12 mouse cellular contexts compared by ENCODE assay signal in the genomic region with DNA sequence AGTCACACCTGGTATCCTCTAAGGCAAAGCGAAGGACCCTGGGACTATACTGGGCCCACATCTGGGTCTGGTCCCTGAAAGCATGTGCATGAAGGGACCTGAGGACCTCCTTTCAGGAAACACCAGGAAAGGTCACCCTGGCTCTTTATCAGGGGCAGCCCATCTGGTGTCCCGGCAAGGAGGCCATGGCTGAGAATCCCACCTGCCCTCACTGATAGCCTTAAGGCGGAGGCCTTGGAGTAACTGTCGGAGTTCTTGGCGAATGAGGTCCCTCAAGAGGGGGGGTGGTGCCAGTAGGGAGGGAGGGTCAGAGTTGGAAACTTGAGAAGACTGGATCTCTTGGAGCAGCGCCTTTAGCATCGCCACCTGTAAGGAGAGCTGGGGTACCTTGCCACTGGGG. TPM values are rescaled to one million over a fixed set of nuclear protein-coding genes. Genes with fewer than 3 reads are reported as not detected.
DNase-seq lines count a peak whose midpoint lies in the region; ATAC-seq and TF ChIP-seq lines count a peak whose summit lies in the region.
"Had no signal": no experiment of that assay in that cellular context is flagged by ENCODE, and none has a peak within 500 bp of the region (broad histone marks: within the 10 kb centered on the region; RNA-seq: fewer than 3 reads in every experiment).

No protein-coding gene starts in this region.

- ATAC-seq in heart, embryonic 11.5 days (replicated peaks; ENCODE audit: insufficient number of reproducible peaks, low FRiP score, low TSS enrichment): peak; percentile 29; the same call in 1 of the 2 replicates
- no peak for ATAC-seq in embryonic facial prominence, embryonic 13.5 days (ENCODE audit: insufficient number of reproducible peaks, insufficient read depth, low FRiP score, low TSS enrichment, low read depth)
- ATAC-seq in liver, embryonic 13.5 days (ENCODE audit: low read depth): peak; percentile 58

- no peak for TF ChIP-seq CTCF in layer of hippocampus, adult 2 months (conservative IDR thresholded peaks at IDR 0.05)

- H3K27ac ChIP-seq in heart, embryonic 11.5 days (ENCODE audit: low read depth, low read length): no peak overlapping the region
- no peak overlapping the region for H3K27ac ChIP-seq in embryonic facial prominence, embryonic 13.5 days
- peak overlapping the region; percentile 80 for H3K27ac ChIP-seq in liver, embryonic 13.5 days
- no peak overlapping the region for H3K27ac ChIP-seq in layer of hippocampus, adult 2 months
- H3K27ac ChIP-seq: forebrain, embryonic 13.5 days had no signal

- 44% methylated on average over 7 of the region's 7 CpGs for WGBS in heart, embryonic 11.5 days (ENCODE audit: insufficient replicate concordance)
- whole genome bisulfite sequencing in embryonic facial prominence, embryonic 13.5 days: 45% methylated on average over 7 of the region's 7 CpGs
- WGBS in liver, embryonic 13.5 days (ENCODE audit: insufficient replicate concordance): 40% methylated on average over 7 of the region's 7 CpGs

- H3K9me3 ChIP-seq in heart, embryonic 11.5 days (replicated peaks; ENCODE audit: control insufficient read depth, low read length): no peaks in the 10 kb centered on the region
- no peaks in the 10 kb centered on the region for H3K9me3 ChIP-seq in embryonic facial prominence, embryonic 13.5 days
- no peaks in the 10 kb centered on the region for H3K9me3 ChIP-seq in liver, embryonic 13.5 days (replicated peaks)
- H3K9me3 ChIP-seq: forebrain, embryonic 13.5 days had no signal

- peaks cover 4% of the 10 kb centered on the region; the same call in 1 of the 2 replicates for H3K27me3 ChIP-seq in heart, embryonic 11.5 days (ENCODE audit: control insufficient read depth, insufficient read depth, low read length)
- no peaks in the 10 kb centered on the region for H3K27me3 ChIP-seq in embryonic facial prominence, embryonic 13.5 days
- peaks cover 9% of the 10 kb centered on the region for H3K27me3 ChIP-seq in liver, embryonic 13.5 days

- peak overlapping the region; percentile 71 for H3K4me2 ChIP-seq in heart, embryonic 11.5 days
- H3K4me2 ChIP-seq in embryonic facial prominence, embryonic 13.5 days: peak overlapping the region; percentile 54; the same call in 1 of the 2 replicates
- peak overlapping the region; percentile 65 for H3K4me2 ChIP-seq in liver, embryonic 13.5 days

- peaks cover 11% of the 10 kb centered on the region for H3K4me1 ChIP-seq in heart, embryonic 11.5 days (ENCODE audit: control insufficient read depth, insufficient read depth, low read length)
- peaks cover 24% of the 10 kb centered on the region for H3K4me1 ChIP-seq in embryonic facial prominence, embryonic 13.5 days
- H3K4me1 ChIP-seq in liver, embryonic 13.5 days (replicated peaks): peaks cover 66% of the 10 kb centered on the region

- H3K36me3 ChIP-seq in heart, embryonic 11.5 days (ENCODE audit: control insufficient read depth, insufficient read depth, low read length): no peaks in the 10 kb centered on the region
- peaks cover 37% of the 10 kb centered on the region for H3K36me3 ChIP-seq in embryonic facial prominence, embryonic 13.5 days
- peaks cover 43% of the 10 kb centered on the region for H3K36me3 ChIP-seq in liver, embryonic 13.5 days

- H3K4me3 ChIP-seq in heart, embryonic 11.5 days (ENCODE audit: low read depth, low read length): no peak overlapping the region
- H3K4me3 ChIP-seq in embryonic facial prominence, embryonic 13.5 days: no peak overlapping the region
- H3K4me3 ChIP-seq in liver, embryonic 13.5 days (replicated peaks): peak overlapping the region; percentile 43
- no peak overlapping the region for H3K4me3 ChIP-seq in layer of hippocampus, adult 2 months

- no peak overlapping the region for H3K9ac ChIP-seq in heart, embryonic 11.5 days (ENCODE audit: low read depth, low read length)
- H3K9ac ChIP-seq in embryonic facial prominence, embryonic 13.5 days: no peak overlapping the region; the same call in 1 of the 2 replicates
- H3K9ac ChIP-seq in liver, embryonic 13.5 days: peak overlapping the region; percentile 56

- no peak for DNase-seq in heart, adult 11 months
- peak; percentile 34 to 43 for DNase-seq in lung, adult 18-20 months
- no peak for DNase-seq in lung, postnatal 36 days
- DNase-seq in liver, embryonic 13.5 days: peak; percentile 70
- no peak for DNase-seq in layer of hippocampus, adult 2 months (ENCODE audit: low spot score in 2 of 2)
- DNase-seq in spleen, adult 12 weeks (ENCODE audit: low spot score): no peak
- DNase-seq: cerebellum, adult 11 months; right cerebral cortex, adult 18-20 months; thymus, postnatal 4 days had no signal

RNA-seq across cellular contexts. Expression of a gene that starts 0.6 kb away (rescaled TPM):
- polyA plus RNA-seq in heart, embryonic 11.5 days (2014; fragmentation: Nextera tagmentation; extraction: Ambion mirVana): 0.56 and 0.90 TPM in 2 replicates
- 1.9 and 2.3 TPM in 2 replicates for polyA plus RNA-seq in embryonic facial prominence, embryonic 13.5 days (2015; fragmentation: Nextera tagmentation; extraction: Ambion mirVana)
- 1.0 and 1.1 TPM in 2 replicates for polyA plus RNA-seq in liver, embryonic 13.5 days (2015; fragmentation: Nextera tagmentation; extraction: Ambion mirVana)
- 1 to 10 TPM in 1 of 2 experiments, under 1 TPM in 1; 0.79 to 2.0 TPM for total RNA-seq in layer of hippocampus, adult 2 months (2021)

RNA-seq across cellular contexts. Expression of a gene that starts 11.5 kb away (rescaled TPM):
- polyA plus RNA-seq in heart, embryonic 11.5 days (2014; fragmentation: Nextera tagmentation; extraction: Ambion mirVana): 13.8 and 14.1 TPM in 2 replicates
- polyA plus RNA-seq in embryonic facial prominence, embryonic 13.5 days (2015; fragmentation: Nextera tagmentation; extraction: Ambion mirVana): 33.8 and 38.7 TPM in 2 replicates
- 1.8 and 1.9 TPM in 2 replicates for polyA plus RNA-seq in liver, embryonic 13.5 days (2015; fragmentation: Nextera tagmentation; extraction: Ambion mirVana)
- 10 to 100 TPM; 58.6 to 61.3 TPM for total RNA-seq in layer of hippocampus, adult 2 months (2021)

RNA-seq across cellular contexts. Expression of a gene that starts 15.3 kb away (rescaled TPM):
- polyA plus RNA-seq in heart, embryonic 11.5 days (2014; fragmentation: Nextera tagmentation; extraction: Ambion mirVana): 194 and 197 TPM in 2 replicates
- 183 and 186 TPM in 2 replicates for polyA plus RNA-seq in embryonic facial prominence, embryonic 13.5 days (2015; fragmentation: Nextera tagmentation; extraction: Ambion mirVana)
- 158 and 159 TPM in 2 replicates for polyA plus RNA-seq in liver, embryonic 13.5 days (2015; fragmentation: Nextera tagmentation; extraction: Ambion mirVana)
- 100 to 1,000 TPM; 411 to 424 TPM for total RNA-seq in layer of hippocampus, adult 2 months (2021)

RNA-seq across cellular contexts. Expression of a gene that starts 20.0 kb away (rescaled TPM):
- polyA plus RNA-seq in heart, embryonic 11.5 days (2014; fragmentation: Nextera tagmentation; extraction: Ambion mirVana): 12.7 and 14.2 TPM in 2 replicates
- polyA plus RNA-seq in embryonic facial prominence, embryonic 13.5 days (2015; fragmentation: Nextera tagmentation; extraction: Ambion mirVana): 19.2 and 20.2 TPM in 2 replicates
- 9.8 and 10.5 TPM in 2 replicates for polyA plus RNA-seq in liver, embryonic 13.5 days (2015; fragmentation: Nextera tagmentation; extraction: Ambion mirVana)
- 10 to 100 TPM; 10.1 to 12.1 TPM for total RNA-seq in layer of hippocampus, adult 2 months (2021)

RNA-seq across cellular contexts. Expression of a gene that starts 37.5 kb away (rescaled TPM):
- polyA plus RNA-seq in heart, embryonic 11.5 days (2014; fragmentation: Nextera tagmentation; extraction: Ambion mirVana): 8.7 and 15.2 TPM in 2 replicates
- polyA plus RNA-seq in embryonic facial prominence, embryonic 13.5 days (2015; fragmentation: Nextera tagmentation; extraction: Ambion mirVana): 12.7 and 12.9 TPM in 2 replicates
- 45.2 TPM in 2 replicates for polyA plus RNA-seq in liver, embryonic 13.5 days (2015; fragmentation: Nextera tagmentation; extraction: Ambion mirVana)
- 10 to 100 TPM; 32.2 to 33.2 TPM for total RNA-seq in layer of hippocampus, adult 2 months (2021)

Comparison
In these comparisons a context has a peak if more than half of its experiments do, and no peak if none do; other contexts are left out.
1. DNase-seq: peak in lung, adult 18-20 months (2 of 2) and liver, embryonic 13.5 days (single experiment); none in heart, adult 11 months (single experiment), lung, postnatal 36 days (single experiment), layer of hippocampus, adult 2 months (0 of 2) and spleen, adult 12 weeks (single experiment).
2. Peak in every context shown above with its lines, with median percentiles within 50 percentile points of each other: H3K4me2 ChIP-seq.